Mouse (Mus musculus) embryo, embryonic 10 days (tissue): ENCODE data around the gene Chmp4b.

Experiments used
- DNase-seq: peaks from one replicate; pipeline ENCODE4 v3.0.0-alpha.2; 2015; ENCODE audit warnings: low spot score

Chmp4b gene

DNA sequence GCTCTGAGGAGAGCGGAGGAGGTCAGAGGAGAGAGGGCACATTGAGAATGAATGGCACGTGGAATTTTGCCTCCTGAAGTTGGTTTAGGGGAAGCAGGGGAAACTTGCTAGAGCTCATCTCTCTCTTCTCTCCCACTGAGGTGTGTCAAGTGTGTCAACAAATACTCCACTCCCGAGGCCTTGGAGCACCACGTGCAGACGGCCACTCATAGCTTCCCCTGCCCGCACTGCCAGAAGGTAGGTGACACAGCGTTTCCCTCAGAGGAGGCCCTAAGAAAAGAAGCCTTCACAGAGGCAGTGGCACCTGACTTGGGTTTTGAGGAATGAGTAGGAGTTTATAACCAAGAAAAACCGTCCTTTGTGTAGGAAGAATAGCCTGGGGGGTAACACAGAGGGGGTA, 10.3 kb upstream of the Chmp4b start:
- no peak for DNase-seq

DNA sequence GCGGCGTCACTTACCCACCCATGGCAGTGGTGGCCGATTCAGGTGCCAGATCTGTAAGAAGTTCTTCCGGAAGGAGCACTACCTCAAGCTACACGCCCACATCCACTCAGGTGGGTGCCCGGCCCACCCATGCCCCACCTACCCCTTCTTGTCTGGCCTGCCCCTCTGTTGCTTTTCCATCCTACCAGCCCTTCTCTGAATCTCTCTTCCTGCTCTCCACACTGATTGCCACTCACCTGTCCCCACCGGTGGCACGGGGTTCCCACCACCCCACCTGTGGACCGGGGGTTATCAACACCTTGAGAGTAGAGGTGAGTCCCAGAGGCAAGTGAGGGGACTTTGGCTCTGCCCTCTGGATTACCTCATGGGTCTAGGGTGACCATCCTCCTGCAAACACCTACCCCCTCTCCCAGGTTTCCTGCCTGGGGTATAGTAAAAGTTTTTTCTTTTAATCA, 9.5 kb upstream of the Chmp4b start:
- DNase-seq, result no peak

DNA sequence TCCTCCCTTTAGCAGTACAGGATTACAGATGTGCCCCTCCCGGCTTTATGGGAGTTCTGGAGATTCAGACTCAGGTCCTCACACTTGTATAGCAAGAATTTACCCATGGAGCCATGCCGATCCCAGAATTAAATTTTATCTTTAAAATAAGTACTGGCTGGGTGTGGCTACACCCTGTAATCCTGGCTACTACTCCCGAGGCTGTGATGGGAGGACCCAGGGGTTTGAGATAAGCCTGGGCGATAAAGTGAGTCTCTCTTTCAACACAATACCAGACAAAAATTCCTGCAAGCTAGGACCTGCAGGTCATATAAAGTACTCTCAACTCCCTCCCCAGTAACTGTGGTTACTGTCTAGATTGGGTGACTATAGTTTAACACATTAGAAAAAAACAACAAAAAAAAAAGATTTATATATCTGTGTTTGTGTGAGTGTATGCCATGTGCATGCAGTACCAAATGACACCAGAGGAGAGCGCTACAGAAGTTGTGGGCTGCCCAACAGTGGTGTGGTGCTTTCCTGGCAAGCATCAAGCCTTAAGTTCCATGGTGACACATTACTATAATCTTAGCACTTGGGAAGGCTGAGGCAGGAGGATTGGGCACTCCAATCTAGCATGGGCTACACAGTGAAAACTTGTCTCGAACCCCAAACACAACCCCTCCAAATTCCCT, 8.7 kb upstream of the Chmp4b start:
- DNase-seq, result no peak

DNA sequence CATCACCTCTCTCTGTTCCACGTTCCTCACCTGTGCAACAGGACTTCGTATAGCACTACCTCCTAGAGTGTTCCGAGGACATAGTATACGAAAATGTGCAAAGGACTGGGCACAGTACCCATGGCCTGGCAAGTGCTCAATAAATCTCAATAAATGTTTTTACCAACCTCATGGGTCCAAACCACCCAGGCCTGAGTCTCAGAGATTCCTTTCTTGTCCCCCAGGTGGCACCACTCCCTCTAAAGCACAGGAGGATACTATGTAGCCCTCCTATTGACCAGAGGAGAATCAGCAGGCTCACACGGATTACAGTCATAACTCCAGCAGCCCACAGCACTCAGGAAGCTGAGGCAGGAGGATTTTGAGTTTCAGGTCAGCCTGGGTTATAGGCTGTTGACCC, 4.9 kb upstream of the Chmp4b start:
- DNase-seq, result no peak

DNA sequence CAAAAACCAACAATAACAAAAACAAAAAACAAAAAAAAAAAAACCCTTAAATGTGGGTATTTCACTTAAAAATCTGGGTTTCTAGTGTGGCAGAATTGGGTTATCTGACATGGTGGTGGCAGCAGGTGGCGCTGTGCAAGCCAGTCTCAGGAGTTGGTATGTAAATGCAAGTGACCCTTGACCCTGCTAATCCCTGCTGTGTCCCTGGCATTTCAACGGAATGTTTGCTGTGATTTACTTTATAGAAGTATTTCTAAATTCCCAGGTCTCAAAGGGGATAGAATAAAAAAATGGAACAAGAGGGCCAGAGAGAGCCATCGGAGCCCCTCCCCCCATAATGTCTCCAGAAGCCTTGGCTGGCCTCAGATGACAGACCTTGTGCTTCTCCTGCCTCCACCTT, 3.4 kb upstream of the Chmp4b start:
- DNase-seq, result peak; percentile 89

DNA sequence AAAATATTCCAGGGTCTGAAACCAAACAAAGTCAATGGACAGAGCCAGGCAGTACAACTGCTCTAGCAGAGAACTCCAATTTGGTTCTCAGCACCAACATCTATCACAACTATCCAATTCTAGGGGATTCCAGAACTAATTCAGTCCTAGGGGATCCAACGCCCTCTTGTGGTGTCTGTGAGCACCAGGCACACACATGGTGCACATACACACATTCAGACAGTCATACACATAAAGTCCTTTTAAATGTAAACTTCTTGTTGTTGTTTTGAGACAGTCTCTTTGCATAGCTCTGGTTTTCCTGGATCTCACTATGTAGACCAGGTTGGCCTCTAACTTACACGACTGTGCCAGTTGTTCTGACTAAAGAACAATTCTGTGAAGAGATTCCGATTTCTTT, 1.1 kb upstream of the Chmp4b start:
- no peak for DNase-seq

DNA sequence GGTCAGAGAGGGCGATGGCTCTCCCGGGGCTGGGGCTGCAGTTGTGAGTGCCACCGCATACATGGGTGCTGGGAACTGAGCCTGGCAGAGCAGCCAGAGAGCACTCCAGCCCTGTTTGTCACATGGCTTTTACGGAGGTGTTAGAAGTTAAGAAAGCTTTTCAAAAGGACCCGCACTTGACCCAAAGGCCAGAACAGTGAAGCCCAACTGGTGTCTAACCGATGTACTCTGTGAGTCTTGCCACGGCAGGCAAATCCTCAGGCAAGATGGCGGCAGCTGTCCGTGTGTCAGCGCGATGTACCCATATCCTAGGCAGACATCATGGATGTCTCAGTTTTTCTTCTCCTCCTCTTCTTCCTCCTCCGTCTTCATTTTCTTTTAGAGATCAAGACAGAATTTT, 3.5 kb downstream of the Chmp4b start:
- DNase-seq, result no peak

DNA sequence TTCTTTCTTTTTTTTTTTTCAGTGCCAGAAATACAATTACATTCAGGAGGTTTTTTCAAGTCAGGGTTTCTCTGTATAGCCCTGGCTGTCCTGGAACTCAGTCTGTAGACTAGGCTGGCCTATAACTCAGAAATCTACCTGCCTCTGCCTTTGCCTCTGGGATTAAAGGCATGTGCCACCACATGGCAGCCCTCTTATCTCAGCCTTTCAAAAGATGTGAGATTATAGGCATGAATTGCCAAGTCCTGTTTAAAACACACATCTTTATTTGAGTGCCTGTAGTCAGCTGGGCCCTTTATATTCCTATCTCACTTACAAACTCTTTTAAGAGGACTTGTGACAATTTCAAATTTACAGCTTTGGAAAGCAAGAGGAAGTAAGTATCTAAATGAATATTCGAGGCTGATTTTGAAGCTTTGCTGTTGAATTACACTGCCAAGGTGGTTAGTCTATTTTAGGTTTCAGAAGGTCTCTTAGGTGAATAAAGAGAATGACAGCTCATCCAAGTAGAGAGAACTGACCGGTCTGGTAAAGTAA, 4.4 kb downstream of the Chmp4b start:
- no peak for DNase-seq

DNA sequence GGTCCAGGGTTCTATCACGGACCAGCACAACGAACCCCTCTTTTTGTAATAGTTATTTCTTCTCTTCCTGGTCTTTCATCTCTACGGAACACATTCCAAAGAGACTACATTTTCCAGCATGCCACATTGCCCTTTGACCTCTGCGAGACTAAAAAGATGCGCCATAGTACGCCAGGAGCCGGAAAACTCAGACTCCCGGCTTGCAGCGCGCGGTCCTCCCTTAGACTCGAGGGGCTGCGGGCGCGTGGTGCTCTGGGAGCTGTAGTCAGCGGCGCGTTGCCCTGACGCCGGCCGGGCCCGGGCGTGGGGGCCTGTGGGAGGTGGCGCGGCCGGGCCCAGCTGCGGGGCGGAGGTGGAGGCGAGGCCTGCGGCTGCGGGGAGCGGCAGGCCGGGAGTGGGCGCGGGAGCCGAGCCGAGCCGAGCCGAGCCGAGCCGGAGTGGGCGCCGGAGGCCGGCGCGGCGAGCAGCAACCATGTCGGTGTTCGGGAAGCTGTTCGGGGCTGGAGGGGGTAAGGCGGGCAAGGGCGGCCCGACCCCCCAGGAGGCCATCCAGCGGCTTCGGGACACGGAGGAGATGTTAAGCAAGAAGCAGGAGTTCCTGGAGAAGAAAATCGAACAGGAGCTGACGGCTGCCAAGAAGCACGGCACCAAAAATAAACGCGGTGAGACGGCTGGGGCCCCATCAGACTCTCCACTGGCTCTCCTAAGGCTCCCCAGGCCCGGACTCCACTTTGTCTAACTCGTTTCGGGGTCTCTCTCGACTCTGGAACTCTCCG, 5.4 kb downstream of the Chmp4b start:
- DNase-seq, result peak; percentile 99

DNA sequence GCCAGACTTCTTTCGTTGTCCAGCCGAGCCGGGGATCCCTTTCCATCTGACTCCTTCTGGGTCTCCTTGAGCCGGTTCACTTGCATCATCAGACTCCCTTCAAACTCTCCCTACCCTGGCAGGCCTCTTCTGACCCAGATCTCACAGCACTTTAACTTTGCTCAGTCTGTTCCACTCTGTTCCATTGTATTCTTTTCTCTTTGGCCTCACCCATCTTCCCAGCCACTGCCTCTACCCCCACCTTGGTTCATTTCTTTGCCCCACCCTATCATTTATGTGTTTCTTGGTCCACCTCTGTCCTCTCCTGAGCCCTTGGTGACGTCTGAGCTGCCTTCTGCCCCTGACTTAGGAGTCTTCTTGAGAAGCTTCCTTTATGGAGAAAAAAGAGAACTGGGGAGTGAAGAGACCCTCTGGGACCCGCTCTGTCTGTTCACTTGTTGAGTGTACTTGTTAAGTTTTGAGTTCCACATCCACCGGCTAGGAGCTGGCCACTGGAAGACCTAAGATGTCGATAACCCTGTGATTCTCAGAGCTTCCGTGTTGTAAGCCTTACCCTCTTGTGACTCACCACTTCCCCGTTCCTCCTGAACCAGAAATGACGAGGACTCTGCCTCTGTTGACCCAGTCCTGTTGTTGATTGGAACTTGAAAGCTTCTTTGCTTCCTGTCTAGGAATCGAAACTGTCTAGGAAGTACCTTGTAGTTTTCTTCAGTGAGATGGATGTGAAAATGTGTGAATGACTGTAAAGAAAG, 6.2 kb downstream of the Chmp4b start:
- peak; percentile 26 for DNase-seq

DNA sequence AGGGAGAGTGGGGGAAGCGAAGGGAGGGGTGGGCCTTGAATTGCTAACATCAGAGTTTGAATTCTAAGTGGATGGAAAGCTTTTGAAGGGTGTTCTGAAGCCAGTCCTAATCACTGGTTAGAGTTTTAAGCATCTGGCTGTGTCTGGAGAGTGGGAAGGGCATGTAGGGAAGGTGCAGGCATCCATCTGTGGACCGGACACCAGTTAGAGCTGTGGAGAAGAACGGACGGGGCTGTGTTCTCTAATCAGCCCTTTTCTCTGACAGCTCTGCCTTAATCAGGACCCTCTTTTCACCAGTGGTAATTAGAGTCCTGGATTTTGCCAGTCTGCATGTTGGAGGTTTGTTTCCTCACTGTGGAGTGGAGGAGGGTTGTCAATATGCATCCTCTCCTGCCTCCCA, 7.6 kb downstream of the Chmp4b start:
- no peak for DNase-seq

DNA sequence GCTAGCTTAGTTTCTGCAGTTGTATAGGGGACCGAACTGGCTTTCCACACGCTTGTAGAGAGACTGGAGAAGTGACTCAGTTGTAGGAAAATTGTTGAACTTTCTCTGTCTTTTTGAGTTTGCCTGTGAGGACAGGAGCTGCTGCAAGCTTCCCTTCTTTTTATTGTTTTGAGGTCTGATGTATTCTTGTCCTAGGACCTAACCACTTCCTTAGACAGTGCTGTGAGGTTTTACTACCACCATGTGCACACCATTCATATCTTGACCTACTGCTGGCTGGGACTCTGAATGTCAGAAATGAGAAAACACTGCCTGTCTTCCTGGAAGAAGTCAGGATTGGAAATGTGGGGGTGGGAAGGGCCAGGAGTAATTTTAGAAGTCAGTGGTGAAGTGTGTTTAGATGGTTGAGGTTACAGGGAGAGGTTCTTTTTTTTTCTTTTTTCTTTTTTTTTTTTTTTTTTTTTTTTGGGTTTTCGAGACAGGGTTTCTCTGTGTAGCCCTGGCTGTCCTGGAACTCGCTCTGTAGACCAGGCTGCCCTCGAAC, 8.1 kb downstream of the Chmp4b start:
- no peak for DNase-seq

DNA sequence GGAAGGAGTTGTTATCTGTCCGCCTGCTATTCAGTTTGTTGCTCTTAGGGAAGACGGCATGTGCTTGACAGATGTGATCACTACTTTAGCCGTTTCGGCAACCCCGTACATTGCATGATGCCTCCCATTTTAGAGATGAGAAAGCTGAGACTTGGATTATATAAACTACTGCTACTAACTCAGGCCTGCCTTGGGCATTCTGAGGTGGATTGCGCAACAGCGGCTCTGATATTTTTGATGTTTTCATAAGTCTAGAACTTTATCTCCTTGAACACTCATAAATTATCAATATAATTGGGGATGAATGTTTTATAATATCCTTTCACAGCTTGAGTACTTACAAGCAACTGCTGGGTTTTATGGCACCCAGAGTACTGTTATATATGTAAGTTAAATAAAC, 17.2 kb downstream of the Chmp4b start:
- peak; percentile 45 for DNase-seq

DNA sequence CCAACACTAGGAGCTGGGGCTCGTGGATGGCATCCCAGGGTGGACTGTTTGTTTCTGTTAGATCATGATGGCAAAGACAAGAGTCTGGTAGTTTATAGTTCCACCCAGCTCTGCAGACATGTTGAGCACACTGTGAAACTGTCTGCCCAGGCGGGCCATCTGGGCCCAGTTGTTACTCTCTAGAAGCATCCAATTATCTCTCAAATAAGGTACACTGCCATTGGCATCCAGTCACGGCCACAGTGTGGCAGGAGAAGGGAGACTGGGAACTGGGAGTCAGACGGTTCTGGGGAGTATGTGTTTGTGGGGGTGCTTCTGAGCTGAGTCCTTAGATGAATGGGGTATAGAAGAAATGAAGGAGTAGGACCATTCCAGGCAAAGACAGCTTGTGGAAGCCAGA, 18.6 kb downstream of the Chmp4b start:
- no peak for DNase-seq

DNA sequence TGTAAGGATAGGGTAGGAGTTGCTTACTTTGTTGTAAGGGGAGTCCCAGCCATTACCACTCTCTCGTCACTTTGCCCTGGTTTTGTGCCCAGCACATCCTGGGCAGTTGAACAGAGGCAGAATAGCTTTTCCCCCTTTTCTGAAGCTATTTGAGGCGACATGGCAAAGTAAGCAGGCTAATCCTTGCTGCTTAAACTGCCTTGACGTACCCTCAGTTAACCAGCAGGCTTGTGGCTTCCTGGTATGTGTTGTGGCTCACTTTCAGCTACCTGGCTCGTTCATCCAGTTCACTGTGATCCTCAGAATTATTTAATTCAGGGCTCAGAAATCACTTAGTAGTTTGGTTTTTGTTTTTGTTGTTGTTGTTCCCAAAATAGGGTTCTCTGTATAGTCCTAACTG, 19.2 kb downstream of the Chmp4b start:
- DNase-seq, result no peak

DNA sequence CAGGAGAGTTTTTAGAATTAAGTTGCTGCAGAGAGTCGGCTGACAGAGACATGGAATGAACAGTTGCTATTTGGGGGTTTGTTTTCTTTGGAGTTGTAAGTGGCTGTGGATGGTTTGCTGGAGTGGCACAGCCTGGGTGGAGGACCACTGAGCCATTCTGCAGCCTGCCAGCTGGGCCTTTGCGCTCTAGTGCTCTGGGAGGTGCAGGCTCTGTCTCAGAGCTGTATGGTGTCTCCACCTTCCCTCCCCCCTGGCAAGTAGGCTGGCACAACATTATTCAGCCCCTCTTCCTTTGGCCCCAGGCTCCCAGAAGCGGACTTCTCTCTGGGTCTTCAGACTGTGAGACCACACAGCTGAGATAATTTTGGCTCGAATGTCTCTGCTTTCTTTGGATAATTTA, 22.5 kb downstream of the Chmp4b start:
- DNase-seq, result no peak

DNA sequence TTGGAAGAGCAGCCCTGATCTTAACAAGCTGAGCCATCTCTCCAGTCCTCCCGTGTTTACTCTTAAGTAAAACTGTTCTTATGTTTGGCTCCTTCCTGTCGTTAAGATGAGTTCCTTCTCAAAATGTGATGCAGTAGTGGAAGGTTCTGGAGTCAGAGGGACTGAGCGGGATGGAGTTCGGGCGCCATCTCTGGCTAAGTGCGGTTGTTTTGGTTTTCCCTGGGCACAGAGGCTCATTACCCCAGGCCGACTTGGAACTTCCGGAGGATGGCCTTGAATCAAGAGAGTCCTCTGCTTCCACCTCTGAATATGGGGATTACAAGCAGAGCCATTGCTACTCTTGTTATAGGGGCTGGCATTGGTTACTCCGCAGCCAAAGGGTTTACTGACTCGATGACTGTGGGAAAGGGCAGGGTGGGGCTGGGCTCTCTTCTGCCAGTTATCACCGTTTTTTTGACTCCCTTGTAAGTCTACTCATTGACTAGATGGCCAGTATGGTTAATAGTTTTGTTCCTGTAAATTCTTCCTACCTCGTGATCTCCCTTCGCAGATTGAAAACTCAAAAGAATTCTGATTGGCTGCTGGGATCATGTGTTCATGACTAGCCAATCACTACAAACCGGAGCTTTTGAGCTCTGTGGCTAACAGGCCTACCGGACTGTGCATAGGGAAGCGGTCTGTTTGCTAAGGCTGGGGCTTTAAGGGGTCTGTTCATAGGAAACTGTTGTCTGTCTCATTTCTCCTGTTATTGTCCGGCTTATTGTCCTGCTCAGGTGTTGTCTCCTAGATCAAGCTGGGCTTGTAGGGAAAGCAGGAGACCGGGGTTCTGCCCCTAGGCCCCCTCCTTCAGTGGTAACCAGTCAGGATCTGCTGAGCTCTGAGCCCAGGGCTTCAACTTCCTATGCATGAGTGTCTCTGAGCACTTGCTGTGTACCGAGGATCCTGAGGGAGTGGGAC, 25.4 kb downstream of the Chmp4b start:
- DNase-seq, result peak; percentile 74

DNA sequence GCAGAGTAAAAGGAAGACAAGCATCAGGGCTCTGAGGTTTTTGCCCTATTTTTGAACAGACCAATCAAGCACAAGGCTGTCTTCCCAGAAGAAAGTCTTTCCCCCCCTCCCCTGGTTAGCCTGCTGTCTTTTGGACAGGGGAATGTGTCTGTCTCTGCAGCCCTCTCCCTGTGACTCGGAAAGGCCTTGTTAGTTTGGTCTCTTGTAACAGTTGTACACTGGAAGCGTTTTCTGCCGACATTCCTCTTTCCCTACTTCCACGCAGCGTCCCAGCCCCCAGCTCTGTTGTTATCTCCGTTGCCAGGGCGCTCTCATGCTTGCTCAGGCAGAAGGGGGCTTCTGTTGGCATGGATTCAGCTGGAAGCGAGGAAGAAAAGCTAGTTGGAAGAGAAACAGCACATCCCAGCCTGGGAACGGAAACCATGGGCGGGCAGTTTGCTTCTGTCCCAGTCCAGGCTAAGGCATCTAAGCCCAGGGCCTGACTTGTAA, 26.2 kb downstream of the Chmp4b start:
- peak; percentile 80 for DNase-seq

DNA sequence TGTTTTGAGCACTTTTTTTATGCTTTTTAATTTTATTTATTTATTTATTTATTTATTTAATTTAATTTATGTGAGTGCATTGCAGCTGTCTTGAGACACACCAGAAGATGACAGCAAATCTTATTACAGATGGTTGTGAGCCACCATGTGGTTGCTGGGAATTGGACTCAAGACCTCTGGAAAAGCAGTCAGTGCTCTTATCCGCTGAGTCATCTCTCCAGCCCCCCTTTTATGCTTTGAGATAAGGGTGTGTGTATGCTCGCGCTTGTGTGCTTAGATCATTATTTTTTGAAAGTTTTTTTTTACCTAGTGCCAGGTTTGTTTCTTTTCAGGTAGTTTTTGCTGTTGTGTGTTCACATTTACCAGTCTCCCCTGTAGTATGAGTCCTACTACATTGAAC, 27.5 kb downstream of the Chmp4b start:
- DNase-seq, result no peak

DNA sequence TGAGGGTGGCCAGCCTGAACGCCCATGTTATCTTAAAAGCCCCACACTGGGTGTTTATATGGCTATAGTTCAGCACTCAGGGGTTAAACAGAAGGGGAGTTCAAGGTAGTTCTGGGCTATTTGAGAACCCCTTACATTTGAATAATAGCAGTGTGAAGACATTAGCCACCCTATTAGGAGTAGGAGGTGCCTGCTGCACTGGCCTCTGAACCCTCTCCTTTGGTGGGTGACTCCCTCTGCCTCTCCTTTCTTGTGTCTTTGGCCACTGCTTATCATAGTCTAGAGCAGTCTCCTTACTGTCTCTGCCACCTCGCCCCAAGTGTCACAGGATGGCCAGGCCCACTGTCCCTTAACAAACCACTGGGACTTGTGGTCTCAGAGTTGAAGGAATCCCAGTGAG, 28.8 kb downstream of the Chmp4b start:
- DNase-seq, result no peak

DNA sequence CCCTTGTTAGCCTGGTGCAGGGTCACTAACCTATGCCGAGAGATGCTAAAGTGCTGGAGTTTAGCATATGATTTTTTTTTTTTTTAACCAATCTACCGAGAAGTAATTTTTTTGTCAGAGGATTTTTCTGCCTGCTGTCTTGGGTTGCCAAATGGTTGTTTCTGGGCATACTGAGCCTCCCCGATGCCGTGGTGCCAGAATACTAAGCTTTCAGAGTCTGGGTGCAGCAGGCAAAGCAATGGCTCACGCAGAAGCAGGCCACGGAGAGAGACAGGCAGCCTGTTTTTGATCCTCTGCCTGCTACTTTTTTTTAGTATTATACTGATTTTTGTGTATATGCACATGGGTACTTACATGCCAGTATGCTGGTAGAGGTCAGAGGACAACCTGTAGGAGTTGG, 29.4 kb downstream of the Chmp4b start:
- DNase-seq, result no peak
